In genomic region chr11:96297428-96297827, GRCm38 (mm10) we compare ENCODE assay signal across 30 mouse cellular contexts. TPM values are rescaled to one million over a fixed set of nuclear protein-coding genes. Genes with fewer than 3 reads are reported as not detected.
DNase-seq lines count a peak whose midpoint lies in the region; ATAC-seq and TF ChIP-seq lines count a peak whose summit lies in the region.
"Had no signal": no experiment of that assay in that cellular context is flagged by ENCODE, and none has a peak within 500 bp of the region (broad histone marks: within the 10 kb centered on the region; RNA-seq: fewer than 3 reads in every experiment).

No protein-coding gene starts in this region.

- no peak for TF ChIP-seq CTCF in stomach, postnatal 0 days (IDR thresholded peaks at IDR 0.05; ENCODE audit: low read depth)

- H3K4me2 ChIP-seq in hindbrain, embryonic 12.5 days (replicated peaks) = peak overlapping the region; percentile 7; the same call in 1 of the 2 replicates
- peak overlapping the region; percentile 90 for H3K4me2 ChIP-seq in kidney, embryonic 15.5 days
- H3K4me2 ChIP-seq in stomach, embryonic 14.5 days (replicated peaks; ENCODE audit: low read depth, low read length) = peak overlapping the region; percentile 15; the same call in 1 of the 2 replicates
- no peak overlapping the region for H3K4me2 ChIP-seq in stomach, postnatal 0 days (replicated peaks; ENCODE audit: low read depth)
- H3K4me2 ChIP-seq in stomach, embryonic 16.5 days (ENCODE audit: low read depth, low read length) = peak overlapping the region; percentile 50
- H3K4me2 ChIP-seq: embryonic facial prominence, embryonic 12.5 days; forebrain, embryonic 12.5 days; midbrain, embryonic 12.5 days had no signal

- ATAC-seq in hindbrain, embryonic 12.5 days (ENCODE audit: low FRiP score) = no peak
- no peak for ATAC-seq in kidney, embryonic 15.5 days (replicated peaks; ENCODE audit: low FRiP score)
- ATAC-seq in stomach, embryonic 14.5 days (ENCODE audit: insufficient number of reproducible peaks, insufficient read depth, low FRiP score, low read depth) = no peak
- no peak for ATAC-seq in stomach, postnatal 0 days (ENCODE audit: low FRiP score, low TSS enrichment)
- ATAC-seq in stomach, embryonic 16.5 days (ENCODE audit: insufficient read depth, low FRiP score) = no peak
- ATAC-seq: activated CD4-positive, CD25-positive, alpha-beta regulatory T cell, adult 4 months had no signal

- no peak overlapping the region for H3K27ac ChIP-seq in hindbrain, embryonic 12.5 days
- no peak overlapping the region for H3K27ac ChIP-seq in hindbrain, embryonic 10.5 days
- peak overlapping the region; percentile 100 for H3K27ac ChIP-seq in kidney, embryonic 15.5 days
- H3K27ac ChIP-seq in stomach, embryonic 14.5 days (ENCODE audit: low read length) = no peak overlapping the region
- H3K27ac ChIP-seq in stomach, postnatal 0 days (replicated peaks) = no peak overlapping the region
- 0 out of 2 replicates have a peak overlapping the region, but pooled peaks have one; percentile 14 for H3K27ac ChIP-seq in stomach, embryonic 16.5 days (ENCODE audit: low read length)
- H3K27ac ChIP-seq: embryonic facial prominence, embryonic 12.5 days; forebrain, embryonic 12.5 days; heart, adult 2 months; heart, embryonic 13.5 days; midbrain, embryonic 12.5 days had no signal

- DNase-seq in hindbrain, embryonic 10.5 days (ENCODE audit: low spot score) = no peak
- DNase-seq in kidney, postnatal 36 days = no peak
- no peak for DNase-seq in stomach, postnatal 0 days (ENCODE audit: low spot score)
- DNase-seq in left cerebral cortex, postnatal 10 days (ENCODE audit: extremely low spot score in 1 of 2, low spot score in 2 of 2) = no peak
- DNase-seq: adrenal gland, adult 8-10 months; cerebellum, adult 18-20 months; cerebellum, postnatal 14 days; gastrocnemius, postnatal 25 days; heart, adult 2 months; heart, postnatal 36 days; kidney, adult 18-20 months; lung, postnatal 10 days; thymus, postnatal 25 days had no signal

- no peak for TF ChIP-seq EP300 in stomach, postnatal 0 days (optimal IDR thresholded peaks at IDR 0.05)

- peaks cover 3% of the 10 kb centered on the region; the same call in 1 of the 2 replicates for H3K4me1 ChIP-seq in hindbrain, embryonic 12.5 days
- peaks cover 12% of the 10 kb centered on the region; the same call in 1 of the 2 replicates for H3K4me1 ChIP-seq in hindbrain, embryonic 10.5 days (replicated peaks)
- peaks cover 66% of the 10 kb centered on the region for H3K4me1 ChIP-seq in kidney, embryonic 15.5 days
- peaks cover 7% of the 10 kb centered on the region; the same call in 1 of the 2 replicates for H3K4me1 ChIP-seq in stomach, embryonic 14.5 days (ENCODE audit: control insufficient read depth, insufficient read depth, low read length)
- H3K4me1 ChIP-seq in stomach, postnatal 0 days (replicated peaks; ENCODE audit: control insufficient read depth, insufficient read depth) = no peaks in the 10 kb centered on the region
- H3K4me1 ChIP-seq in stomach, embryonic 16.5 days (ENCODE audit: control insufficient read depth, insufficient read depth, low read length) = peaks cover 26% of the 10 kb centered on the region
- H3K4me1 ChIP-seq: embryonic facial prominence, embryonic 12.5 days had no signal

- no peaks in the 10 kb centered on the region for H3K36me3 ChIP-seq in hindbrain, embryonic 12.5 days
- H3K36me3 ChIP-seq in hindbrain, embryonic 10.5 days = no peaks in the 10 kb centered on the region
- H3K36me3 ChIP-seq in kidney, embryonic 15.5 days = peaks cover 16% of the 10 kb centered on the region; the same call in 1 of the 2 replicates
- no peaks in the 10 kb centered on the region for H3K36me3 ChIP-seq in stomach, embryonic 14.5 days (ENCODE audit: control insufficient read depth, insufficient read depth, low read length)
- H3K36me3 ChIP-seq in stomach, postnatal 0 days (ENCODE audit: control insufficient read depth, insufficient read depth, low read length) = no peaks in the 10 kb centered on the region
- H3K36me3 ChIP-seq in stomach, embryonic 16.5 days (ENCODE audit: control insufficient read depth, insufficient read depth, low read length) = no peaks in the 10 kb centered on the region
- H3K36me3 ChIP-seq: embryonic facial prominence, embryonic 12.5 days; forebrain, embryonic 12.5 days; heart, embryonic 13.5 days; midbrain, embryonic 12.5 days had no signal

- 4% methylated on average over 3 of the region's 3 CpGs for WGBS in hindbrain, embryonic 12.5 days
- WGBS in hindbrain, embryonic 10.5 days = 2% methylated on average over 3 of the region's 3 CpGs
- 25% methylated on average over 3 of the region's 3 CpGs for WGBS in kidney, embryonic 15.5 days
- 21% methylated on average over 3 of the region's 3 CpGs for WGBS in stomach, embryonic 14.5 days
- WGBS in stomach, postnatal 0 days = 26% methylated on average over 3 of the region's 3 CpGs
- WGBS in stomach, embryonic 16.5 days = 29% methylated on average over 3 of the region's 3 CpGs

- intact Hi-C loops in left cerebral cortex, postnatal 10 days (cut with DNase I) = no loop called here

- H3K4me3 ChIP-seq in hindbrain, embryonic 12.5 days = no peak overlapping the region
- H3K4me3 ChIP-seq in hindbrain, embryonic 10.5 days = no peak overlapping the region
- peak overlapping the region; percentile 80 for H3K4me3 ChIP-seq in kidney, embryonic 15.5 days (replicated peaks)
- no peak overlapping the region for H3K4me3 ChIP-seq in stomach, embryonic 14.5 days (ENCODE audit: low read depth, low read length)
- no peak overlapping the region for H3K4me3 ChIP-seq in stomach, postnatal 0 days (ENCODE audit: low read depth, low read length)
- no peak overlapping the region for H3K4me3 ChIP-seq in stomach, embryonic 16.5 days (replicated peaks; ENCODE audit: low read length)
- H3K4me3 ChIP-seq: embryonic facial prominence, embryonic 12.5 days; erythroblast, embryonic 14.5 days; forebrain, embryonic 12.5 days; heart, adult 2 months; heart, embryonic 13.5 days; midbrain, embryonic 12.5 days had no signal

- no peak overlapping the region for H3K9ac ChIP-seq in hindbrain, embryonic 12.5 days
- H3K9ac ChIP-seq in kidney, embryonic 15.5 days = peak overlapping the region; percentile 96
- no peak overlapping the region for H3K9ac ChIP-seq in stomach, embryonic 14.5 days (replicated peaks; ENCODE audit: low read depth, low read length)
- H3K9ac ChIP-seq in stomach, postnatal 0 days (ENCODE audit: low read length) = no peak overlapping the region
- H3K9ac ChIP-seq in stomach, embryonic 16.5 days (ENCODE audit: low read length) = peak overlapping the region; percentile 8; the same call in 1 of the 2 replicates
- H3K9ac ChIP-seq: embryonic facial prominence, embryonic 12.5 days; forebrain, embryonic 12.5 days; heart, embryonic 13.5 days; midbrain, embryonic 12.5 days had no signal

- H3K27me3 ChIP-seq in hindbrain, embryonic 12.5 days = peaks cover 100% of the 10 kb centered on the region
- H3K27me3 ChIP-seq in hindbrain, embryonic 10.5 days (ENCODE audit: insufficient read depth, poor library complexity, severe bottlenecking) = peaks cover 100% of the 10 kb centered on the region
- no peaks in the 10 kb centered on the region for H3K27me3 ChIP-seq in kidney, embryonic 15.5 days
- H3K27me3 ChIP-seq in stomach, embryonic 14.5 days (ENCODE audit: control insufficient read depth, insufficient read depth, low read length) = peaks cover 36% of the 10 kb centered on the region
- peaks cover 7% of the 10 kb centered on the region; the same call in 1 of the 2 replicates for H3K27me3 ChIP-seq in stomach, postnatal 0 days (ENCODE audit: control insufficient read depth, insufficient read depth, low read length)
- peaks cover 73% of the 10 kb centered on the region for H3K27me3 ChIP-seq in stomach, embryonic 16.5 days (ENCODE audit: control insufficient read depth, insufficient read depth, low read length)

- no peaks in the 10 kb centered on the region for H3K9me3 ChIP-seq in hindbrain, embryonic 12.5 days (replicated peaks)
- H3K9me3 ChIP-seq in hindbrain, embryonic 10.5 days = no peaks in the 10 kb centered on the region
- H3K9me3 ChIP-seq in kidney, embryonic 15.5 days (replicated peaks) = no peaks in the 10 kb centered on the region
- no peaks in the 10 kb centered on the region for H3K9me3 ChIP-seq in stomach, embryonic 14.5 days (ENCODE audit: control insufficient read depth, low read depth, low read length)
- H3K9me3 ChIP-seq in stomach, postnatal 0 days (ENCODE audit: control insufficient read depth, low read length) = no peaks in the 10 kb centered on the region
- no peaks in the 10 kb centered on the region for H3K9me3 ChIP-seq in stomach, embryonic 16.5 days (replicated peaks; ENCODE audit: control insufficient read depth, low read length)
- H3K9me3 ChIP-seq: embryonic facial prominence, embryonic 12.5 days; forebrain, embryonic 12.5 days; heart, embryonic 13.5 days; midbrain, embryonic 12.5 days had no signal

RNA-seq across cellular contexts. Expression of gene Hoxb6, which starts 5.2 kb away (rescaled TPM):
- 60.0 and 64.5 TPM in 2 replicates for polyA plus RNA-seq in hindbrain, embryonic 12.5 days (2016; fragmentation: Nextera tagmentation; extraction: Ambion mirVana)
- polyA plus RNA-seq in hindbrain, embryonic 10.5 days (2016; fragmentation: Nextera tagmentation; extraction: Ambion mirVana) = 0.31 TPM in 1 of 2 replicates, not detected in the other
- polyA plus RNA-seq in kidney, embryonic 15.5 days (2015; fragmentation: Nextera tagmentation; extraction: Ambion mirVana) = 47.1 and 49.1 TPM in 2 replicates
- polyA plus RNA-seq in stomach, embryonic 14.5 days (2014; fragmentation: Nextera tagmentation; extraction: Ambion mirVana) = 12.4 TPM in 2 replicates
- 6.9 and 7.9 TPM in 2 replicates for polyA plus RNA-seq in stomach, postnatal 0 days (2015; fragmentation: Nextera tagmentation; extraction: Ambion mirVana)
- 5.6 and 8.3 TPM in 2 replicates for polyA plus RNA-seq in stomach, embryonic 16.5 days (2015; fragmentation: Nextera tagmentation; extraction: Ambion mirVana)
- not detected for total RNA-seq in left cerebral cortex, postnatal 10 days (2021)
- total RNA-seq: heart, adult 2 months; heart, postnatal 36 days; layer of hippocampus, adult 18-20 months; layer of hippocampus, postnatal 14 days; liver, adult 2 months; monocyte, adult 5-6 weeks; neutrophil, adult 5-6 weeks had no signal
- polyA plus RNA-seq: activated CD4-positive, CD25-positive, alpha-beta regulatory T cell, adult 4 months; embryonic facial prominence, embryonic 12.5 days; erythroblast, embryonic 14.5 days; forebrain, embryonic 12.5 days; heart, adult 2 months; midbrain, embryonic 12.5 days had no signal

RNA-seq across cellular contexts. Expression of gene Hoxb5, which starts 5.7 kb away (rescaled TPM):
- 74.3 and 126 TPM in 2 replicates for polyA plus RNA-seq in hindbrain, embryonic 12.5 days (2016; fragmentation: Nextera tagmentation; extraction: Ambion mirVana)
- 0.14 and 6.3 TPM in 2 replicates for polyA plus RNA-seq in hindbrain, embryonic 10.5 days (2016; fragmentation: Nextera tagmentation; extraction: Ambion mirVana)
- polyA plus RNA-seq in kidney, embryonic 15.5 days (2015; fragmentation: Nextera tagmentation; extraction: Ambion mirVana) = 18.8 and 20.2 TPM in 2 replicates
- polyA plus RNA-seq in stomach, embryonic 14.5 days (2014; fragmentation: Nextera tagmentation; extraction: Ambion mirVana) = 21.2 and 23.3 TPM in 2 replicates
- polyA plus RNA-seq in stomach, postnatal 0 days (2015; fragmentation: Nextera tagmentation; extraction: Ambion mirVana) = 7.5 and 8.2 TPM in 2 replicates
- 13.8 TPM in 2 replicates for polyA plus RNA-seq in stomach, embryonic 16.5 days (2015; fragmentation: Nextera tagmentation; extraction: Ambion mirVana)
- not detected for total RNA-seq in left cerebral cortex, postnatal 10 days (2021)
- total RNA-seq: layer of hippocampus, adult 18-20 months; layer of hippocampus, postnatal 14 days; monocyte, adult 5-6 weeks; neutrophil, adult 5-6 weeks had no signal
- polyA plus RNA-seq: activated CD4-positive, CD25-positive, alpha-beta regulatory T cell, adult 4 months; erythroblast, embryonic 14.5 days; forebrain, embryonic 12.5 days; midbrain, embryonic 12.5 days had no signal

RNA-seq across cellular contexts. Expression of gene Hoxb7, which starts 11.0 kb away (rescaled TPM):
- polyA plus RNA-seq in hindbrain, embryonic 12.5 days (2016; fragmentation: Nextera tagmentation; extraction: Ambion mirVana) = 9.6 and 11.0 TPM in 2 replicates
- polyA plus RNA-seq in hindbrain, embryonic 10.5 days (2016; fragmentation: Nextera tagmentation; extraction: Ambion mirVana) = not detected in 2 replicates
- 58.5 and 62.7 TPM in 2 replicates for polyA plus RNA-seq in kidney, embryonic 15.5 days (2015; fragmentation: Nextera tagmentation; extraction: Ambion mirVana)
- 8.4 and 14.0 TPM in 2 replicates for polyA plus RNA-seq in stomach, embryonic 14.5 days (2014; fragmentation: Nextera tagmentation; extraction: Ambion mirVana)
- 5.5 and 6.0 TPM in 2 replicates for polyA plus RNA-seq in stomach, postnatal 0 days (2015; fragmentation: Nextera tagmentation; extraction: Ambion mirVana)
- 6.3 and 8.3 TPM in 2 replicates for polyA plus RNA-seq in stomach, embryonic 16.5 days (2015; fragmentation: Nextera tagmentation; extraction: Ambion mirVana)
- total RNA-seq in left cerebral cortex, postnatal 10 days (2021) = not detected
- total RNA-seq: heart, adult 2 months; heart, postnatal 36 days; layer of hippocampus, adult 18-20 months; layer of hippocampus, postnatal 14 days; monocyte, adult 5-6 weeks; neutrophil, adult 5-6 weeks had no signal
- polyA plus RNA-seq: activated CD4-positive, CD25-positive, alpha-beta regulatory T cell, adult 4 months; embryonic facial prominence, embryonic 12.5 days; erythroblast, embryonic 14.5 days; forebrain, embryonic 12.5 days; heart, adult 2 months; midbrain, embryonic 12.5 days; testis, adult 2 months had no signal

RNA-seq across cellular contexts. Expression of gene Hoxb8, which starts 15.7 kb away (rescaled TPM):
- 4.4 and 8.1 TPM in 2 replicates for polyA plus RNA-seq in hindbrain, embryonic 12.5 days (2016; fragmentation: Nextera tagmentation; extraction: Ambion mirVana)
- 0.08 TPM in 1 of 2 replicates, not detected in the other for polyA plus RNA-seq in hindbrain, embryonic 10.5 days (2016; fragmentation: Nextera tagmentation; extraction: Ambion mirVana)
- 8.9 and 9.8 TPM in 2 replicates for polyA plus RNA-seq in kidney, embryonic 15.5 days (2015; fragmentation: Nextera tagmentation; extraction: Ambion mirVana)
- 2.3 and 2.7 TPM in 2 replicates for polyA plus RNA-seq in stomach, embryonic 14.5 days (2014; fragmentation: Nextera tagmentation; extraction: Ambion mirVana)
- polyA plus RNA-seq in stomach, postnatal 0 days (2015; fragmentation: Nextera tagmentation; extraction: Ambion mirVana) = 0.42 and 0.83 TPM in 2 replicates
- 0.44 and 1.5 TPM in 2 replicates for polyA plus RNA-seq in stomach, embryonic 16.5 days (2015; fragmentation: Nextera tagmentation; extraction: Ambion mirVana)
- not detected for total RNA-seq in left cerebral cortex, postnatal 10 days (2021)
- total RNA-seq: heart, adult 2 months; heart, postnatal 36 days; layer of hippocampus, adult 18-20 months; layer of hippocampus, postnatal 14 days; liver, adult 2 months; monocyte, adult 5-6 weeks; neutrophil, adult 5-6 weeks had no signal
- polyA plus RNA-seq: activated CD4-positive, CD25-positive, alpha-beta regulatory T cell, adult 4 months; embryonic facial prominence, embryonic 12.5 days; erythroblast, embryonic 14.5 days; forebrain, embryonic 12.5 days; heart, adult 2 months; heart, embryonic 13.5 days; liver, embryonic 16.5 days; midbrain, embryonic 12.5 days had no signal

RNA-seq across cellular contexts. Expression of gene Hoxb4, which starts 20.6 kb away (rescaled TPM):
- 7.7 and 8.1 TPM in 2 replicates for polyA plus RNA-seq in hindbrain, embryonic 12.5 days (2016; fragmentation: Nextera tagmentation; extraction: Ambion mirVana)
- polyA plus RNA-seq in hindbrain, embryonic 10.5 days (2016; fragmentation: Nextera tagmentation; extraction: Ambion mirVana) = 0.47 and 3.1 TPM in 2 replicates
- 6.4 and 7.1 TPM in 2 replicates for polyA plus RNA-seq in kidney, embryonic 15.5 days (2015; fragmentation: Nextera tagmentation; extraction: Ambion mirVana)
- 3.5 and 3.7 TPM in 2 replicates for polyA plus RNA-seq in stomach, embryonic 14.5 days (2014; fragmentation: Nextera tagmentation; extraction: Ambion mirVana)
- 1.2 and 1.6 TPM in 2 replicates for polyA plus RNA-seq in stomach, postnatal 0 days (2015; fragmentation: Nextera tagmentation; extraction: Ambion mirVana)
- polyA plus RNA-seq in stomach, embryonic 16.5 days (2015; fragmentation: Nextera tagmentation; extraction: Ambion mirVana) = 2.2 and 2.7 TPM in 2 replicates
- total RNA-seq in left cerebral cortex, postnatal 10 days (2021) = not detected
- total RNA-seq: layer of hippocampus, adult 18-20 months; layer of hippocampus, postnatal 14 days had no signal
- polyA plus RNA-seq: erythroblast, embryonic 14.5 days; forebrain, embryonic 12.5 days; midbrain, embryonic 12.5 days had no signal

Comparison
In these comparisons a context has a peak if more than half of its experiments do, and no peak if none do; other contexts are left out.
1. H3K27ac ChIP-seq: peak in kidney, embryonic 15.5 days (single experiment) and stomach, embryonic 16.5 days (single experiment); none in hindbrain, embryonic 12.5 days (single experiment), hindbrain, embryonic 10.5 days (single experiment), stomach, embryonic 14.5 days (single experiment) and stomach, postnatal 0 days (single experiment).
2. H3K9ac ChIP-seq: peak in kidney, embryonic 15.5 days (single experiment) and stomach, embryonic 16.5 days (single experiment); none in hindbrain, embryonic 12.5 days (single experiment), stomach, embryonic 14.5 days (single experiment) and stomach, postnatal 0 days (single experiment).